Mouse (Mus musculus): ENCODE results near the gene Clic4. TPM values are rescaled to one million over a fixed set of nuclear protein-coding genes. Genes with fewer than 3 reads are reported as not detected.
A peak's percentile ranks its signal among the peaks of the same experiment; 100 is the strongest.

Clic4 gene
- polyA plus RNA-seq, 1 experiment from 2014 or later: 95.3 TPM

DNA sequence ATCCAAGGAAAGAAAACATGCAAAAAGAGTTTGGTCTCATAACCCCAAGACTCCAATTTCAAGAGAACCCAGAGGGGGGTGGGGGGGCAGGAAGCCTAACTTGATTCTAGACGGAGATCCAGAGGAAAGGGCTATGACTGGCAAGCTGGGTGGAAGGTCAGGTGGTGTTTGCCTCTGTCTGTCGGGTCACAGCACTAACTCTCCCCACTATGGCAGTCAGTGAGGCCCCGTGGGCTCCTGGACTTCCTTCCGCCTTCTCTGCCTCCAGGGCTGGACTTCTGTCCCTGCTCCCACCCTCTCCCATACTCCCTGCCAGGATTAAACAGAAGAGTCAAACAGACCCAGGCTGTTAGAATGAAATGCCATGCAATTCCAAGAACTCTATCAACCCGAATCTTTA, 30.9 kb downstream of the Clic4 start:
- peaks cover 11% of the 10 kb centered on the region; the same call in 1 of the 2 replicates for H3K36me3 ChIP-seq (ENCODE audit: control insufficient read depth, insufficient read depth, low read length)
- no peak overlapping the region for H3K4me3 ChIP-seq (ENCODE audit: low read depth, low read length)
- H3K4me2 ChIP-seq (replicated peaks; ENCODE audit: low read depth, low read length): no peak overlapping the region
- no peak for ATAC-seq (ENCODE audit: insufficient number of reproducible peaks, insufficient read depth, low FRiP score, low read depth)
- peaks cover 12% of the 10 kb centered on the region; the same call in 1 of the 2 replicates for H3K4me1 ChIP-seq (ENCODE audit: control insufficient read depth, insufficient read depth, low read length)
- WGBS: 25% methylated on average over 5 of the region's 5 CpGs
- no peaks in the 10 kb centered on the region for H3K9me3 ChIP-seq (ENCODE audit: control insufficient read depth, low read depth, low read length)
- H3K9ac ChIP-seq (replicated peaks; ENCODE audit: low read depth, low read length): no peak overlapping the region
- no peak overlapping the region for H3K27ac ChIP-seq (ENCODE audit: low read length)
- H3K27me3 ChIP-seq (ENCODE audit: control insufficient read depth, insufficient read depth, low read length): no peaks in the 10 kb centered on the region

DNA sequence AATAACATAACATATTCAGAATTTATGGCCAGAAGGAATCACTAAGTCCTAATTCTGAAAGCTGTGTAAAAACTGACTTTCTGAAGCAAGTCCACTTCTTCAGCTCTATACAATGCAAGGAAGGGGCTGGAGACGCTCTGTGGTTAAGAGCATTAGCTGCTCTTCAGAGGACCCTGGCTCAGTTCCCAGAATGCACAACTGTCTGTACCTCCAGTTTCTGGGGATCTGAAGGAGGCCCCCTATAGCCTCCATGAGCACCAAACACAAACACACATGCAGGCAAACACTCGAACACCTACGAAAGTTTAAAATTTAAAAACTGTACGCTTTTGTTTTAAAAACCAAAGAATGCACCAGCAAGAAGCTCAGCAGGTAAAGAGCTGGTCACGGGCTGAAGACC, 31.5 kb downstream of the Clic4 start:
- peaks cover 11% of the 10 kb centered on the region; the same call in 1 of the 2 replicates for H3K36me3 ChIP-seq (ENCODE audit: control insufficient read depth, insufficient read depth, low read length)
- no peak overlapping the region for H3K4me2 ChIP-seq (replicated peaks; ENCODE audit: low read depth, low read length)
- H3K27me3 ChIP-seq (ENCODE audit: control insufficient read depth, insufficient read depth, low read length): no peaks in the 10 kb centered on the region
- peak overlapping the region; percentile 58 for H3K27ac ChIP-seq (ENCODE audit: low read length)
- no peak for ATAC-seq (ENCODE audit: insufficient number of reproducible peaks, insufficient read depth, low FRiP score, low read depth)
- H3K4me1 ChIP-seq (ENCODE audit: control insufficient read depth, insufficient read depth, low read length): peaks cover 12% of the 10 kb centered on the region; the same call in 1 of the 2 replicates
- no peaks in the 10 kb centered on the region for H3K9me3 ChIP-seq (ENCODE audit: control insufficient read depth, low read depth, low read length)
- H3K4me3 ChIP-seq (ENCODE audit: low read depth, low read length): no peak overlapping the region
- H3K9ac ChIP-seq (replicated peaks; ENCODE audit: low read depth, low read length): no peak overlapping the region
- WGBS: 62% methylated on average over 5 of the region's 5 CpGs

DNA sequence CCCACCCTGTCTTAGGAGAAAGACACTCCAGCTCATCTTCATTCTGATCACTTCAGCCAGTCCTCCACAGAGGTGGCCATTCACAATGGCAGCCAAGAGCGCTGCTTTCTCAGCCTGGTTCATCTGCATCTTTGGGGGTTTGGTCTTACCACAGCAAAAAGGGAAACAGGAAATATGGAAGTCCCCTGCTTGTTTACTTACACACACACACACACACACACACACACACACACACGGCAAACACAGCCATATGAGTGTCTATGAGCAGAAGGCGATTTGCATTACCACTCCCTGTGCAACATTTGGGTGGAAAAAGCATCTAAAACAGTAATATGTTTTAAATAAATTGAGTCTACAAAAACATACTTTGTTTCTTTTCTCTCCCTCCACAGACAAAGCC, 32.3 kb downstream of the Clic4 start:
- Histone ChIP-seq H3K36me3 (ENCODE audit: control insufficient read depth, insufficient read depth, low read length) (peaks cover 11% of the 10 kb centered on the region; the same call in 1 of the 2 replicates), H3K4me3 (ENCODE audit: low read depth, low read length) (no peak overlapping the region), H3K27me3 (ENCODE audit: control insufficient read depth, insufficient read depth, low read length) (no peaks in the 10 kb centered on the region), H3K27ac (ENCODE audit: low read length) (peak overlapping the region; percentile 58; the same call in 1 of the 2 replicates), H3K9ac (replicated peaks; ENCODE audit: low read depth, low read length) (no peak overlapping the region), H3K4me2 (replicated peaks; ENCODE audit: low read depth, low read length) (no peak overlapping the region), H3K4me1 (ENCODE audit: control insufficient read depth, insufficient read depth, low read length) (peaks cover 12% of the 10 kb centered on the region; the same call in 1 of the 2 replicates), H3K9me3 (ENCODE audit: control insufficient read depth, low read depth, low read length) (no peaks in the 10 kb centered on the region)
- 67% methylated on average over 3 of the region's 3 CpGs for WGBS
- no peak for ATAC-seq (ENCODE audit: insufficient number of reproducible peaks, insufficient read depth, low FRiP score, low read depth)

DNA sequence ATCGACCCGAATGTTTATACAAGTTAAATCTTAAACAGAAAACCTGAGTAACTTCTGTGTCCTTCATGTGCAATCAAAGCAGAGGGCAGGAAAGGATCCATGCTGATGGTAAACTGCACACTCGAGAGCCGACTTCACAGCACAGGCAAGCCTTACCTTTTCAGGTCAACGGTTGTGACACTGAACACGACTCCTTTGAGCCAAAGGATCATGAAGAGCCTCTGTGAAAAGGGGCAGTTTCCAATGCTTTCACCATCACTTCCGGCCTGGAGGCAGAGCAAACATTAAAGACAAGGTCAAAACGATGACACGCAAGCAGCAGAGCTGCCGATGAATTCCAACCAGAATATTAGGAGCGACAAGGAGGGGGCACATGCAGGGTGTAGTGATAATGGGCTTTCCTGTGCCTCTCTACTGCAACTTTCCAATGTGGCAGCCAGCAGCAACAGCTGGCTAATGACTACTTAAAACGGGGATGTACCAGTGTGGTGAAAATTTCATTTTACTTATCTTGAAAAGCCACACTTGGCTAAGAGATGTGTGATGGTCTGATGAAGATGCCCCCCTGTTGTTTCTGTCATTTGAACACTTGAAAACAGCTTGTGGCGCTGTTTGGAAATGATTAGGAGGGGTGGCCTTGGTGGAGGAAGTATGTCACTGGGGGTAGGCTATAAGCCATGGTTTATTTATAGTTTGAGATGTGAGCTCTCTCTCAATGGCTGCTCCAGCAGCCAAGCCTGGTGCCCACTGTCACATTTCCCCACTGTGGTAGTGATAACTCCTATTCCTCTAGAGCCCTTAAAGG, 33.7 kb downstream of the Clic4 start:
- Histone ChIP-seq H3K9ac (replicated peaks; ENCODE audit: low read depth, low read length) (no peak overlapping the region), H3K9me3 (ENCODE audit: control insufficient read depth, low read depth, low read length) (no peaks in the 10 kb centered on the region), H3K4me1 (ENCODE audit: control insufficient read depth, insufficient read depth, low read length) (peaks cover 12% of the 10 kb centered on the region; the same call in 1 of the 2 replicates), H3K27me3 (ENCODE audit: control insufficient read depth, insufficient read depth, low read length) (no peaks in the 10 kb centered on the region), H3K4me2 (replicated peaks; ENCODE audit: low read depth, low read length) (no peak overlapping the region), H3K27ac (ENCODE audit: low read length) (no peak overlapping the region), H3K4me3 (ENCODE audit: low read depth, low read length) (no peak overlapping the region), H3K36me3 (ENCODE audit: control insufficient read depth, insufficient read depth, low read length) (peaks cover 11% of the 10 kb centered on the region; the same call in 1 of the 2 replicates)
- 52% methylated on average over 13 of the region's 13 CpGs for WGBS
- no peak for ATAC-seq (ENCODE audit: insufficient number of reproducible peaks, insufficient read depth, low FRiP score, low read depth)

DNA sequence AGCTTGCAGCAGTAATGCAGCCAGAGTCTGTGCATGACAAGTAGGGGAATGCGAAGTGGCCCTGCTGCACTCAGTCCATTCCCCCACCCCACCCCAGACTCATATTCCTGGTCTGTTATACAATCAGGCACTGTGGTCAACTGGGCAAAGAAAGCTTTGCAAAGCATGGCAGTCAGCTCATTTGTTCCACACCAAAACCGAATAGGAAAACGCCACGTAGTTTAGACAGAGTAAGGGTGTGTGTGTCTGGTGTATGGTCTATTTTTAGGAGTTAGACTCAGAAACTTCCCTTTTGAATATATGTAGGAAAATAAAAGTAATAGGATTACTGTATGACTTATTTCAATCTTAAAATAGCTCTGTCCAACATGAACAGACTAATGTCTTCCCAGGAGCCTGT, 36.0 kb downstream of the Clic4 start:
- H3K4me2 ChIP-seq (replicated peaks; ENCODE audit: low read depth, low read length): no peak overlapping the region
- no peak overlapping the region for H3K27ac ChIP-seq (ENCODE audit: low read length)
- no peaks in the 10 kb centered on the region for H3K9me3 ChIP-seq (ENCODE audit: control insufficient read depth, low read depth, low read length)
- H3K36me3 ChIP-seq (ENCODE audit: control insufficient read depth, insufficient read depth, low read length): peaks cover 11% of the 10 kb centered on the region; the same call in 1 of the 2 replicates
- H3K9ac ChIP-seq (replicated peaks; ENCODE audit: low read depth, low read length): no peak overlapping the region
- 84% methylated on average over 4 of the region's 4 CpGs for WGBS
- H3K4me1 ChIP-seq (ENCODE audit: control insufficient read depth, insufficient read depth, low read length): peaks cover 12% of the 10 kb centered on the region; the same call in 1 of the 2 replicates
- no peak overlapping the region for H3K4me3 ChIP-seq (ENCODE audit: low read depth, low read length)
- no peak for ATAC-seq (ENCODE audit: insufficient number of reproducible peaks, insufficient read depth, low FRiP score, low read depth)
- H3K27me3 ChIP-seq (ENCODE audit: control insufficient read depth, insufficient read depth, low read length): no peaks in the 10 kb centered on the region

DNA sequence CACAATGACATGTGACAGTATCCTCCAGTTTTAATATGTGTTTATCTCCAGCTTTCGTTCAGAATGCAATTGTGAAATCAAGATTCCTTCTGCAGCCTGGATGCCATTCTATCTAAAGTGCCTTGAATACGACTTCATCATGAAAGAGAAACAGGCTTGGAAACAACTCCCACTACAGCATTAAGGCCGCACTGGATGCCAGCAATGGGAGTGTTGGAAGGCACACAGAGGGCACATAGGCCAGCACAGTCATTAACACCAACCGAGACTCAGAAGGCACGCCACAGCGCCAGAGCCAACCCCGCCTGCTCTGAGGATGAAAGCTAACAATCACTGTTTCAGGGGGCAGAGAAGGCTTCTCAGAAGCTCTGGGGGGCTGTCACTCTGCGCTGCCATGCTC, 37.1 kb downstream of the Clic4 start:
- H3K4me2 ChIP-seq (replicated peaks; ENCODE audit: low read depth, low read length): no peak overlapping the region
- WGBS: 73% methylated on average over 8 of the region's 8 CpGs
- H3K27ac ChIP-seq (ENCODE audit: low read length): no peak overlapping the region
- peaks cover 11% of the 10 kb centered on the region; the same call in 1 of the 2 replicates for H3K4me1 ChIP-seq (ENCODE audit: control insufficient read depth, insufficient read depth, low read length)
- H3K9ac ChIP-seq (replicated peaks; ENCODE audit: low read depth, low read length): no peak overlapping the region; the same call in 1 of the 2 replicates
- no peaks in the 10 kb centered on the region for H3K9me3 ChIP-seq (ENCODE audit: control insufficient read depth, low read depth, low read length)
- H3K36me3 ChIP-seq (ENCODE audit: control insufficient read depth, insufficient read depth, low read length): peaks cover 11% of the 10 kb centered on the region; the same call in 1 of the 2 replicates
- H3K4me3 ChIP-seq (ENCODE audit: low read depth, low read length): no peak overlapping the region
- ATAC-seq (ENCODE audit: insufficient number of reproducible peaks, insufficient read depth, low FRiP score, low read depth): no peak
- H3K27me3 ChIP-seq (ENCODE audit: control insufficient read depth, insufficient read depth, low read length): no peaks in the 10 kb centered on the region

DNA sequence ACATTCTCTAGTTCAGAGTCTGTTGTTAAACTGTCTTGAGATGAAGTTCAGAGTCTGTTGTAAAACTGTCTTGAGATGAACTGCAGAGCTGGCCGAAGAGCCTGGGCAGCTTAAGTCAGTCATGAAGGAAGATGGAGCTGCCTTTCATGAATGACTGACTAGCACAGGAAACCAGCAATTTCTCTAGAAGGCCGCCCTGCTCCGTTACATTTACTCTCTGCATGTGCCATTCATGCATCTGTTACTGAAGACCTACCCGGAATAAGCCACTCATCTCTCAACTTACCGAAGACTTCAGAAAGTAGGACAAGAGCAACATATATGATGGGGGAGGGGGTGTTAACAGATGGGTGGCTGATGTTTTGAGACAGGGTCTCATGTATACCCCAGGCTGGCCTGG, 40.1 kb downstream of the Clic4 start:
- H3K4me1 ChIP-seq (ENCODE audit: control insufficient read depth, insufficient read depth, low read length): no peaks in the 10 kb centered on the region
- H3K36me3 ChIP-seq (ENCODE audit: control insufficient read depth, insufficient read depth, low read length): no peaks in the 10 kb centered on the region
- no peak overlapping the region for H3K4me3 ChIP-seq (ENCODE audit: low read depth, low read length)
- no peak for ATAC-seq (ENCODE audit: insufficient number of reproducible peaks, insufficient read depth, low FRiP score, low read depth)
- WGBS: 80% methylated on average over 5 of the region's 5 CpGs
- H3K9ac ChIP-seq (replicated peaks; ENCODE audit: low read depth, low read length): no peak overlapping the region
- no peak overlapping the region for H3K27ac ChIP-seq (ENCODE audit: low read length)
- H3K4me2 ChIP-seq (replicated peaks; ENCODE audit: low read depth, low read length): no peak overlapping the region
- no peaks in the 10 kb centered on the region for H3K27me3 ChIP-seq (ENCODE audit: control insufficient read depth, insufficient read depth, low read length)
- H3K9me3 ChIP-seq (ENCODE audit: control insufficient read depth, low read depth, low read length): no peaks in the 10 kb centered on the region

DNA sequence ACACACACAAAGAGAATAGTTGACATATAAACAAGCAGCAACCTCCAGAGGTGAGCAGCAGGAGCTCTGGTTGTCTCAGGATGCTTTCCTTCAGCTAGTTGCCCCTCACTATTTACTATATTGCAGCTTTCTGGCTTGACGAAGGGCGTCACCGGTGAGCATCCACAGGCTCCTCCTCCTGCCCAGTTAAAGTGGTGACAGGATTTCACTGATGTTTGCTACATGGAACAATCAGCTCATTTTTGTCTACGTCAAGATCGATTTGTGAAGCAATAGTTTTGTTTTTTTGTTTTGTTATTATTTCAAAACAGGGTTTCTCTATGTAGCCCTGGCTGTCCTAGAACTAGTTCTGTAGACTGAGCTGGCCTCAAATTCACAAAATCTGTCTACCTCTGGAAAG, 41.1 kb downstream of the Clic4 start:
- no peaks in the 10 kb centered on the region for H3K36me3 ChIP-seq (ENCODE audit: control insufficient read depth, insufficient read depth, low read length)
- no peak overlapping the region for H3K9ac ChIP-seq (replicated peaks; ENCODE audit: low read depth, low read length)
- H3K4me3 ChIP-seq (ENCODE audit: low read depth, low read length): no peak overlapping the region
- H3K4me1 ChIP-seq (ENCODE audit: control insufficient read depth, insufficient read depth, low read length): no peaks in the 10 kb centered on the region
- no peak for ATAC-seq (ENCODE audit: insufficient number of reproducible peaks, insufficient read depth, low FRiP score, low read depth)
- H3K27me3 ChIP-seq (ENCODE audit: control insufficient read depth, insufficient read depth, low read length): no peaks in the 10 kb centered on the region
- H3K9me3 ChIP-seq (ENCODE audit: control insufficient read depth, low read depth, low read length): no peaks in the 10 kb centered on the region
- no peak overlapping the region for H3K27ac ChIP-seq (ENCODE audit: low read length)
- no peak overlapping the region for H3K4me2 ChIP-seq (replicated peaks; ENCODE audit: low read depth, low read length)
- 85% methylated on average over 5 of the region's 5 CpGs for WGBS

Measured in stomach, embryonic 14.5 days (tissue).